Mouse (Mus musculus) cerebellum, adult 8-10 months (tissue): ENCODE data around the gene Enpp3.

Source experiments
- DNase-seq: peaks from one replicate; pipeline ENCODE4 v3.0.0; 2022

The Enpp3 gene

DNA sequence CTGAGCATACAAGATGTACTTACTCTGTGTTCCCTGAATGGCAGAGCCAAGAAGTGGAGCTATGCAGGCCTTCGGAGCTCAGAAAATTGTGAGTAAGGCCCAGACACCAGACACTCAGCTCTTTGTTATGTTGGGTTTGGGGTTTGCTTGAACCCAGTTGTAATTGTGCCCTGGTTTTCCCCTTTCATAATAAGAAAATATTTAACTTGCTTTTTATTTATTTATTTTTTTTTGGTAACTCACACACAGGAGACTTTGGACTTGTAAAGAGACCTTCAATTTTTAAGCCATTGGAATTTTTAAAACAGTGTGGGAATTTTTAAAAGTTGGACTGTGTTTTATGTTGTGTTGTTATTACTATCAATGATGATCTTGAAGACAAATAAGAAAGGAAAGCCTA is at the start of gene Enpp3:
Enpp3 (minus strand) TSS at position 148 of the 400 bp plus-strand sequence.
- DNase-seq = no peak

- peak; percentile 53 for DNase-seq
These were observed 45.7 kb upstream of the Enpp3 start for GRCm38 (mm10) chr10:24888343-24888742.

DNA sequence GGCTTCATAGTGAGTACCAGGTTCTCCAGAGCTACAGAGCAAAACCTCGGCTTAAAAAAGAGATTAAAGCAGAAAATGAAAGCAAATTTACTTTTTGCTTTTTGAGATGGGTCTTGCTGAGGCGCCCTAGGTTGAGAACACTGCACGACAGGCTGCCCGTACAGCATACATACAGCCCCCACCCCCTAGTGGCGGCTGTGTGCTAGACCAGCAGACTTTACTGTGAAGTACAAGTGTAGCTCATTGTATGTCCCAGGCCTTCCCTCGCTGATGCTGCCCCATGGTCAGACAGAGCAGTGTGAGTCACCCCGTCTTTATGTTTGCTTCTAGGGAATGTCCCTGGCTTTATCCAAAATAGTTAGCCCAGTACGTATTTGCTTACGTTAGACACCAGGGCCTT is 43.4 kb upstream of the Enpp3 start:
- DNase-seq = no peak

DNA sequence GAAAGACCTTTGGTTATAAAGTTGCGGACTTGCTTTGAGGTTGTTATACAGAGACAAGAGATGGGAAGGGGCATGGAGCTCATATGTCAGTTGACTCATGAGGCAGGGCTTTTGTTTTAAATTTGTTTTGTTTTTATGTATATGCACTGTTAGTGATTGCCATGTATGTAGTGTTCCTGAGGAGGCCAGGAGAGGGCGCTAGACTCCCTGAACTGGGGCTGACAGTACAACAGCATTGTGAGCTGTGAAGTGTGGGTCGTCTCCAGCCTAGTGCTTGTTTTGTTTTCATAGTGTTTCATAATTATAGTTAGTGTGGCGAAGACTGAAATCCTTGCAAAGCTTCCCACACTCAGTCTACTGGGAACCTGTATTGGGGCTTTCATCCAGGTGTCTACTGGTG is 31.0 kb upstream of the Enpp3 start:
- DNase-seq = no peak

DNA sequence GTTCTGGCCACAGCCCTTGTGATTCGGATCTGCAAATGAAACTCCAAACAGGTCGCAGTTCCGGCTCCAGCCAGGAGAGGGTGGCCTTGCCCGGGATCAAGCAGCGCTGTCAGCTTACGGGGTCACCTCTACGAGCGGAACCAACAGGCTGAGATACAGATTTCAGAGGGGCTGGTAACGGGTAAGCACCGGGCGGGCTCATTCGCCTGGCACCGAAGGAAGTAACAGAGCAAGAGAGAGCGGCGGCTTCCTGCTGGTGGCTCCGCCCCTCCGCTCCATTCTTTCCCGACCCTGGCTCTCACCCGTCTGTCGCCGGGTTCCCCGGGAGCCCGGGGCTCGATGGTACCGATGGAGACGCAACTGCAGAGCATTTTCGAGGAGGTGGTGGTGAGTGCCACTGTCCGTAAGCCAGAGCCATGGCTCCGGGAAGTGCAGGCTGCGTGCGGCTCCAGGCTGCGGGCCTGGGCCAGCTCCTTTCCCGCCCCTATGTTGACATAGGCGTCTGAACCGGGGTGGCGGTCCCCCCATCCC is 27.2 kb upstream of the Enpp3 start, which contains the start of gene Med23:
Med23 (plus strand) TSS at position 227 of the 531 bp plus-strand sequence.
- peak; percentile 100 for DNase-seq

DNA sequence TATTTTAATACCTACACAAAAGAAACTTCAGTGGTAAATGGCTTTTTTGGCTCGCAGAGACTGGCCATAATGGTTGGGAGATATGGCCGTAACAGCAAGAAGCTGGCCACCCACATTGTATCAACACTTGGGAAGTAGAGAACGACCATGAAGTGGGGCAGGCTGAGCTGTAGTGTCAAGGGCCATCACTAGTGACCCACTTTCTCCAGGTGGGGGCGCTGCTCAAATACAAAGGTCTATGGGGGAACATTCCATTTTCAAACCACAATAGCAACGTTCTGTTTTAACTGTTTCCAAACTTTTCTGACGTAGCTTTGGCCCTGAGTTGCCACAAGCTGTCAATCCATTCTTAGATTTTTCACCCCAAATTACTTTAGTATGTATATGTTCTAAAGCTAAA is 21.8 kb upstream of the Enpp3 start:
- DNase-seq = no peak

DNA sequence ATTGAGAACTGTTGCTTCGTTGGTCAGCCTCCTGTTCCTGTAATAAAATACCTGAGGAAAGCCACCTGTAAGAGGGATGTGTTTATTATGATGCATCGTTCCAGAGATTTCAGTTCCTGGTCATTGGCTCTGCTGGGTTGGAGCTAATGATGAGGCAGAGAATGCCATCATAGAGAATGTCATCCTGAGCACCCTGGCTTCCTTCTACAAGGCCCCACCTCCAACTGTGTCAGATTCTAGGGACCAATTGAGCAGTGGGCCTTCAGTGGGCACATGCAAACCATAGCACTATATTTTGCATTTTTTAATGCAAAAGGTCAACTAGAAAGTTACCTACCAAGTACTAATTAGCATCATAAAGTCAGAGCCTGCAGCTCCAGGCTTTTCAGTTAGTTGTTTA is 20.5 kb upstream of the Enpp3 start:
- no peak for DNase-seq

DNA sequence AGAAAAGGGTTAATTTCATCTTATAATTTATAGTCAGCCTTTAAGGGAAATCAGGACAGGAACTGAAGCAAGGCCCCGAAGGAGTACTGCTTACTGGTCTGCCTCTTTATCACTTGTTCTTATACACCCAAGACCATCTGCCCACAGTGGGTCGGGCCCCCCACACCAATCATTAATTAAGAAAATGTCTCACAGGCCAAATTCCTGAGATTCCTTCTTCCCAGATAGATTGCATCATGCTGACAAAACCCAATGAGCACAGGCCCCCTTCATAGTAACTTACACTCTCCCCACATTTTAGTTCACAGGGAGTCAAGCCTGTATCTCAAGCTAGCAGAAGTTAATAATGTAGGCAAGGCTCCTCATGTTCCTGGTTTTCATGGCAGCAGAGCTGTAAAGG is 625 bp downstream of the Enpp3 start:
- DNase-seq = no peak

- DNase-seq = no peak
These were observed 1.8 kb downstream of the Enpp3 start for GRCm38 (mm10) chr10:24840795-24841194.

DNA sequence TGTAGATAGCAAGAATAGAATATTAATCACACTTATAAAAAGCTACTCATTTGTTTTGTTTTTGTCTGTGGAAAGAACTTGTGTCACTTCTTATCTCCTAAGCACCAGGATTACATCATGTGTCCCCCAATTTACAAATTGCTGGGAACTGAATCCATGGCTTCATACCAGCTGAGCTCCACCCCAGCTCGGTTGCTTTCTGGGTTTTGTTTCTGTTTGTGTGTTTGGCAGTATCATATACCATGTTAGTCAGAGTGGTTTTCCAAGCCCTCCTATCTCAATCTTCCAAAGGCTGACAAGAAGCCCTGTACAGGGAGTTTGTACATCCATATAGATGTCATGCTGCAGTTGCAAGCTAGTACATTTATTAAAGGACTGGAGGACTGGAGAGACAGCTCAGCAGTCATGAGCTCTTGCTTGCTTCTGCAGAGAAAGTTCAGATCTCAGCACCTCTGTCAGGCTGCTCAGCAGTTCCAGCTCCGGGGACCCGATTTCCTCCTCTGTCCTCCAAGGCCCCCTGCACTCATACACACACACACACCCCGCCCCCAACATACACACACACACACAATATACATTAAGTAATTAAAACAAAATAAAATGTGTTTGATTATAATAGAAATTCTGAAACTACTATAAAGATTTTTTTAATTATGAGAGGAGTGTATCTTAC is 6.1 kb downstream of the Enpp3 start:
- no peak for DNase-seq

GRCm38 (mm10) chr10:24835702-24836342 is 6.8 kb downstream of the Enpp3 start:
- no peak for DNase-seq

GRCm38 (mm10) chr10:24834634-24835371 is 7.8 kb downstream of the Enpp3 start:
- no peak for DNase-seq

- no peak for DNase-seq
These were observed 10.3 kb downstream of the Enpp3 start for GRCm38 (mm10) chr10:24832306-24832705.

DNA sequence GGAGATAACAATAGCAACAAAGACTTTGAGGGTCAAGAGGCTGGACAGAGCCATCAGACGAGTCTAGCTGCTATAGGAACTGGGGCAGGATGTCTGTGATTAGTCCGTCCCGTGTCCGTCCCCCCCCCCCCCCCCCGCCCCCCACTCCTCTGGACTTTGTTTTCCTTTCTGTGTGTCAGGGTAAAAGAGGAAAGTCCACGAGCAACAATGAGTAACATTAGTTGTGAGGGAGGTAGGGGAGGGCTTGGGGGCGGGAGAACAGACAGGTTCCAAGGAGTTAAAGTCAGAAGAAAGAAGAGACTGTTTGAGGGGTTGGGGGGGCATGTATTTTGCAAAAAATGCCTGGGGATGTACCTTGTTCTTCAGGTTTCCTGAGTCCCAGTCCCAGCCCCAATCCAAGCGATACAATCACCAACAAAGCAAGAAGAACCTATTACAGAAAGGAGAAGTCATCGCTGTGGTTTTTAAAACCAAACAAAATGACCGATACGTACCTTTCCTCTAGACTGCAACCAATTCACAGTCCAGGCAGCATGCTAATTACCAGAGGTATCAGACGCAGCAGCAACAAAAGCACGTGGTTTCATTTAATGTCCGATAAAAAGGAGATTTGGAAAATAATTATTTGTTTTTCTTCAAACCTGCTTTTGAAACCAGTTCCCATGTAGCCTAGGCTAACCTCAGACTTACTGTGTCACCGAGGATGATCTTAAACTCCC is 11.1 kb downstream of the Enpp3 start:
- DNase-seq = no peak

GRCm38 (mm10) chr10:24830448-24830847 is 12.2 kb downstream of the Enpp3 start:
- no peak for DNase-seq

- no peak for DNase-seq
These were observed 14.5 kb downstream of the Enpp3 start for GRCm38 (mm10) chr10:24828136-24828535.

- no peak for DNase-seq
These were observed 16.5 kb downstream of the Enpp3 start for GRCm38 (mm10) chr10:24826130-24826529.

GRCm38 (mm10) chr10:24825456-24826081 is 17.1 kb downstream of the Enpp3 start:
- no peak for DNase-seq

- no peak for DNase-seq
These were observed 18.0 kb downstream of the Enpp3 start for GRCm38 (mm10) chr10:24824621-24825020.

DNA sequence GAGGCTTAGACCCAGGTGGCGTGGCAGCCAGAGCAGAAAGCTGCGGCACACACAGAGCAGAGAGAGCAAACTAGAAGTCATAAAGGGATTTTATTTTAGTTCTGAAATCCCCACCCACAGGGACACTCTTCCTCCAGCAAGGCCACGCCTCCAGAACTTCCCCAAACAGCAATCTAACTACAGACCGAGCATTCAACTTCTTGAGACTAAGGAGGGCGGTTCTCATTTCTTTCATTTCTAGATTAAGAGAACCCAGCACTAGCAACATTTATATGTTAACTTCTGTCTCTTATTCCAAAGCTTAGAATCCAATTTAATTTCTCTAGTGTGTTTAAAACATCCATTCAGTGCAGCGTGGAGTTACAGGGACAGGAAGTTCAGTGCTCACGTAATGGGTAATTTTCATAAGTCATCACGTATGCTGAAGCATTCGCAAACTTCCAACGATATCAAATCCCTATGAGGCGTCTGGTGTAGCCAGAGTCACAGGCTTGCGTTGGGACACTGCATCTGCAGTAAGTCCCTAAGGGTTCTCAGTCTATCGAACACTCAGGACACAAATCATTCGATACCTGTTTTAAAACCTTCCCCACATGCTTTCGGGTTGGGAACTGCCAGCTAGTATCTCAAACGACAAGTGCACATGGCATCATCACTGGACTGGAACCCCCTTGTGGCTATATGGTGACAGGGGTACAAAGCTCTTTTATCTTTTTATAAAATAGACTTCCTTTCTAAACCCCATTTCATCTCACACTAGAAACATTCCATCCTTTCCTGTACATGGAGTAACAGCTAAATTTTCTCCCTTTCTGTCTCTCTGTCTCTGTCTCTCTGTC is 18.7 kb downstream of the Enpp3 start:
- no peak for DNase-seq

DNA sequence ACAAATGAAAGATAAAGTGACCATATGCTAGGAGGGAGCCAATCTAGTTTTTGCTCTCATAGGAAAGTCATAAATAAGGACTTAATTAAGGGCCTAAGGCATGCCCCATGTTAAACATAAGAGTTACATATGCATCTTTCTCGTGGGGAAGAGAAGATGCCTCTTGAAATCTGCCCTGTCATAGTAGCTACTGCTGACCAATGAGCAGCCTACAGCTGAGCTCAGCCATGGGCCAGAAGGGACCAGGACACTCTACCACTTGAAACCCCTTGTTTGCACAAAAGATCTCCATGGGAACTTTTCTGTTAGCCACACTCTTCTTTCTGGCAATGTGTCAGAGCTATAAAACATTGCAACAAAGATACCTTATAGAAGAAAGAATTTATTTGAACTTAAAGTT is 19.4 kb downstream of the Enpp3 start:
- no peak for DNase-seq

DNA sequence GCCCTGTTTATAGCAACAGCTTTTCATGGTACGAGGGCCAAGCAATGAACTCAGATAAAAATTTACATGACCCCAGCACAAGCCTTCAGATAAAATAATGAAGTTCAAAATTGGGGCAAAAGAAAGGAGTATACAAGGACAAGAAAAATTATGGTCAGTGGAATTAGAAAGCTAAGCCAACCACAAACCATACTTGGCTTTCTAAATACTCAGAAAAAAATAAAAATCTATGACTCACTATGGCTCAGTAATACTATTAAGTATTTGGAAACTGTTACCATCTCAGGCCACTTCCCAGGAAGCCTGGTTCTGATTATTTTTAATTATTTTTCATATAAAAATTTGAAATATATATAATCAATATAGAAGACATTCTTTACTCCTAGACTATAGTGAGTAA is 19.8 kb downstream of the Enpp3 start:
- DNase-seq = no peak
